Mouse (Mus musculus) spleen, postnatal 36 days (tissue): ENCODE measurements at regions not wholly inside any gene's neighbourhood (a gene's known extent, or its start where the extent isn't known, plus 50 kb on each side); places are given as distances from the start of the nearest gene placed in this dataset.

ENCODE experiments used
- DNase-seq, 2 experiments: peaks; one replicate each; pipeline ENCODE4 v3.0.0; 2022; ENCODE audit warnings: low spot score in 2 of 2, mixed read lengths in 1 of 2

GRCm38 (mm10) chr13:59393231-59393938, 191.6 kb downstream of the Agtpbp1 start:
- no peak for DNase-seq

DNA sequence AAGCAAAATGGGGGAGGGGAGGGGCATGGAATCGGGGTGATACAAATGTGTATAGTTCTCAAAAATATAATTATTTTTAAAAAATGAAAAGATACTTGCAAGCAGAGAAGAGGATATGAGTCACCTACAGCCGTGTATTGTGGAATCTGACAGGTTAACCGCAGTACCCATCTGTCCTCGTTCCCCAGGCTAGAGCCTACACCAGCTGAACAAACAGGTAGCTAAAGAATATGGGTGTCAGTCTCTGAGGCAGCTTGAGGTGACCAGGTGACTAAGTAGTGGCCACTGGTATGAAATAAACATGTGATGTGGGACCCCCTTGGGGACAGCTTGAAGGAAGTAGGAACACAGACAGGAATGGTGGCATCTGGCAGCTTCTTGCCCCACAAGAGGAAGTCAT, 192.2 kb downstream of the Agtpbp1 start:
- DNase-seq, result no peak

DNA sequence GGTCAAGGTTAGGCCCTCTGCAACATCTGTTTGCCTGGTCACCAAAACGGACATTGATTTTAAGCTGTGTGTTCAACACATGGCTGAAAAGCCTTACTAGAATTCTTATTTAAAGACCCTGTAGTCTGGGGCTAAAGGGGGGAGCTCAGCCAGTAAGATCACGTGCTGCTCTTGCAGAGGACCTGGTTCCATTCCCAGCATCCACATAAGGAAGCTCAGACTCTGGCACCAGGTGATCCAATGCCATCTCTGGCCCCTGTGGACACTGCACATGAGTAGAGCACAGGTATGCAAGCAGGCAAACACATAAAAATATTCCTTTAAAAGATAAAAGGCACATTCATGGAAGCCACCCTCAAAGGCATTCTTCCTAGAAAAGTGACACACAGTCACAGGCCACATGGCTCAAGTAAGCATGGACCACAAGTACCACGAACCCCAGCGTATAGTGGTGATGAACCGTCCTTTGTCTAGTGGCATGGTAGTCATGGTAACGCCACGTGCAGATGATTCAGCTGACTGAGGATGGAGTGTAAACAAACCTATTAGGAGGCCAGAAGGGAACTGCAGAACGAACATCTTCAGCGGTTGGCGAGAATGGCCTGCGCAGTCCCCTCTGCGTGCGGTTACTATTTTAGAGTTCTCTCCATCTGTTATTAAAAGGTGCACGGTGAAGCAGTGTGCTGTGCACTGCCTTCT, 197.3 kb downstream of the Agtpbp1 start:
- no peak for DNase-seq

- no peak for DNase-seq
Measured at GRCm38 (mm10) chr13:59386935-59387540, 198.0 kb downstream of the Agtpbp1 start.

- DNase-seq, result no peak
Measured at GRCm38 (mm10) chr13:59385824-59386223, 199.2 kb downstream of the Agtpbp1 start.

DNA sequence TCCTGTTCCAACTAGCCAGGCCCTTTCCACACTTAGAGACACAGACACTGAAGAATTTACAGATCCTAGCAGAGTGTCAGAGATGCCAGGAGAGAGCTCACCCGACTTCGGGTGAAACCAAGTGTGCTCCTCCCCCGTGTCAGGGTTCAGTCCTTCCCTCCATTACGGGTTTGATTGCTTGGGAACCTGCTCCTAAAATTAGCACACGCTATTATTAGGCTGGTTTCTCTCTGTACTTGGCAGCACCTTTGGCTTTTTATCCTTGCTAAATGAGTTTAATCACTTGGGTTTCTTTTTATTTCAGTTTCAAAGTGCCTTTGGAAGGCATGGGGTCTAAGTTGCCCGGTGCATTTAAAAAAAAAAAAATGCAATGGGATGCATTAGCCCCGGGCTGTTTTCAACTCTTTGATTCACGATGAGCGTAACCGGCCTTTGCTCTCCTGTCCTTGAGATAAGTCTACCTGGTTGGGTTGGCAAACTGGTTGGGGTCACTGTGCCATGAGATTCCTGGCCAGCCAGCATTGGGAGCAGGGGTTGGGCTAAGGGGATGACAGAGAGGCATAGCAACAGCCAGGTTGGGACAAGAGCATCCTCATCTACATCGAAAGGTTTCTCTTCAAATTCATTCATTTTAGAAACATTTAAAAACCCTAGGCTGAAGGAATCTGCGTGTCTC, 214.7 kb downstream of the Agtpbp1 start:
- no peak for DNase-seq

- DNase-seq, result no peak
Measured at GRCm38 (mm10) chr13:59368550-59369449, 216.2 kb downstream of the Agtpbp1 start.

GRCm38 (mm10) chr13:59365460-59365859, 219.6 kb downstream of the Agtpbp1 start:
- DNase-seq, result peak; percentile 2 to 7

GRCm38 (mm10) chr13:59363428-59363827, 221.6 kb downstream of the Agtpbp1 start:
- no peak for DNase-seq

DNA sequence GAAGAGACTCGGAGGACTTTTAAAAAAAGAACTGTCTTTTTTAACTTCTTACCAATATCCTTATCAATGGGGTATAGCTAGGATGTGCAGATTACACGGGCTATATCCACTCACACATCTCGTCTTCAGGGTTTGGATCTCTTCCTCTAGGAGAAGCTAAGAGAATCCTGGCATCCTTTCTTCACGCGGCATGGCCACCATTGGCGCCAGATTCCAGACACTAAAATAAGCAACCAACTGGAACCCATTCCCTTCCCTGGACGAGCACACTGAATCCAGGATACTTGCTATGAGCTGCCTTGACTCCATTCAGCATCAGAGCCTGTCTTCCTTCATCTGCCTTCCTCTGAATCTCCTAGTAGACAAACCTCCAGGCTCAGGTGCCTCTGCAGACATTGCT, 223.7 kb downstream of the Agtpbp1 start:
- no peak for DNase-seq

DNA sequence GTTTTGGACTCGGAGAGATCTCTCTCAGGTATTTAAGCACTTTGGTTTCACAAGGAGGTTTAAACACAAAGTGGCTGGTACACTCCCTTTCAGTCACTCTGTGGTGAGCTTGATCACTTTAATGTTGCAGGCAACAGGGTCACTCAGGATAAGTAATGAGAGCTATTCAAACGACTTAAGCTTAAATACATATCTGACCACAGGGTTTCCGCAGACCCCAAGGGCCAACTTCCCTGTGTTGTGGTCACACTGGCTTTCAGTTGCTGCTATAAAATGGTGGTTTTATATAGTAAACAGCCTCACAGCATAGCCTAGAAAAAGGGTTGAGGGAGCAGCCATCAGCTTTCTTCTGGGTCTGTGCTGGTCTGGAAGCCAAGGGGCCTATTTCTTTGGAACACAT, 225.0 kb downstream of the Agtpbp1 start:
- DNase-seq, result no peak

DNA sequence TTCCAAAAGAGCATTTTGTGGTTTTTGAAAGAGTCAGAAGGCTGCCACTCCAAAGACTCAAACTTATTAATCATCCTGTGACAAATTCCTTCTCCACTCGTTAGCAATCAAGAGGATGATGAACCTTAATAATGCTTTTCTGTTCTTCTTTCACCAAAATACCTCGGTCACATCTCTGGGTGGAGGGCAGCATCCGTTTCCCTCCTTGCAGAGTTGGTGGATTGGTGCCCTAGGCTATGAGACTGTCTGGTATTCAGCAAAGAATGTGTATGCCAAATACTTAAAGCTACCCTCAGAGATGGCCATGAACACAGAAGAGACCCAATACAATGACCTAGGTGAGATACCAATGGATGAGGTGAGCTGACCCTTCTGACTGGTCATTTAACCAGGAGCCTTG, 226.6 kb downstream of the Agtpbp1 start:
- no peak for DNase-seq

DNA sequence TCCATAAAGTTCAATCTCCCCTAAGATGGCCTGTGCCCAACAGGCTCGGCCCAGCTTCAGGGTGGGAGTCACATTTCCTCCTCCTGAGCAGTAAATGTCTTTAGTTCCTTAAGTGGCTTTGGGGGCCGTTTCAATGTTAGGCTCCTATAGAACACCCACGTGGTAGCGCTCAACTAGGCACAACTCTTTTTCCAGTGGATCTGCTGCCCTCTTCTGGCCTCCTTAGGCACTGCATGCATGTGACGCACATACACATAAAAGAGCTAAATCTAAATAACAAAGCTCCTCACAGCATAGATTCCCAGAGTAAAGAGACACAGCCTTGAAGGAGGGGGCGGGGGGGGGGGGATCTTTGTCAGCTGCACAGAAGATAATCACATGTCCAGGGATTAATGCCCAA, 233.6 kb downstream of the Agtpbp1 start:
- DNase-seq, result no peak

DNA sequence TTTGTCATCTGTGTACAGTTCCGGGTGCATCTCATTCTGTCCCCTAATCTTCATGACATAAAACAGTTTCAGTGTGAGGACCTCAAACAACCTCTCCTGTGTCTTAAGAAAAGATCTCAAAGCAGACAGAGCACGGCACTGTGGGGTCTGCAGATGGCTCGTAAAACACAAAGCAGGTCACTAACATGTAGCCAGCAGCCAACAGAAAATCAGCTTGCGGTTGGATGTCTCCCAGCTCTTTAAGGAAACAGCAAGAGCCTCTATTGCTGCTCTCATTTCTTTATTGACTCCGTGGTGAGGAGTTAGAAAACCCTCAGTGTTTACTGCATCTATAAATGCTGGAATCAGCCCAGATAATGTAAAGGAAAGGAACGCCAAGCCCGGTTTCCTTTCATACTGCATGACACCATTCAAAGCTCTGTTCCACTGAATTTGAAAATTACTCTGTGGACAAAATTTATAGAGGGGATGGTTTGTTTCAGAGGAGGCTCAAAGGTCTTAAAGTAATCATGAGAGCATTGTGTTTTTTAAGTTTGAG, 234.3 kb downstream of the Agtpbp1 start:
- no peak for DNase-seq

DNA sequence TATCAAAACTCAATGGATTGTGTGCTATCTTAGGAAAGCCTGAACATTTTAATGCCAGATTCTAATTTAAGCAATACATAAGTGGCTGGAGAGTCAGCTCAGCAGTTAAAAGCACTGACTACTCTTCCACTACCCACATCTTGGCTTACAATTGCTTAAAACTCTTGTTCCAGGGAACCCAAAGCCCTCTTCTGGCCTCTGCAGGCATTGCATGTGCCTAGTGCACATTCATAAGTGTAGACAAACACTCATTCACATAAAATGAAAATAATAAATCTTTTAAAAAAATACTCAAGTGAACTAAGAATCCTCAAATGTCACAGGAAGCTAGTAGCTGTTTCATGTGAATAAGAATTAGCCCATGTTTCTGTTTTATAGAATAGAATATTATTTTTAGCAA, 236.5 kb downstream of the Agtpbp1 start:
- DNase-seq, result no peak

DNA sequence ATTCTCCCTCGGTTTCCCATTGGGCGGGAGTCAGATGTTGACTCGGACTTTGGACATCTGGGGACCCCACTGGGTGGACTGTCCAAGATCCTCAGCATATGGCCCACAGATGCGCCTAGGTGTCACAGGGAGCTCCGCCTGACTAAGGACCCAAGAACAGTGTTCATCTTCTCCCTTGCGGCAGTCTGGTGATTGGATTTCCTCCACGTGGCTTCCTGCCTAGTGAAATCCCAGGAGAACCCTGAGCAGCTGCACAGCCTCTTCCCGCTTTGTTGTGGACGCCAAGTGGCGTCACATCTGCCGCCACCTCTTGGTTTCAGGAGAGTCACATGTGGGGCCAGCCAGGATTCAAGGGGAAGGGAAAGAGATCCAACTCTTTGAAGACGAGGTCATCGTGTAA, 243.2 kb downstream of the Agtpbp1 start:
- DNase-seq, result no peak

GRCm38 (mm10) chr13:59338436-59338835, 246.6 kb downstream of the Agtpbp1 start:
- no peak for DNase-seq

DNA sequence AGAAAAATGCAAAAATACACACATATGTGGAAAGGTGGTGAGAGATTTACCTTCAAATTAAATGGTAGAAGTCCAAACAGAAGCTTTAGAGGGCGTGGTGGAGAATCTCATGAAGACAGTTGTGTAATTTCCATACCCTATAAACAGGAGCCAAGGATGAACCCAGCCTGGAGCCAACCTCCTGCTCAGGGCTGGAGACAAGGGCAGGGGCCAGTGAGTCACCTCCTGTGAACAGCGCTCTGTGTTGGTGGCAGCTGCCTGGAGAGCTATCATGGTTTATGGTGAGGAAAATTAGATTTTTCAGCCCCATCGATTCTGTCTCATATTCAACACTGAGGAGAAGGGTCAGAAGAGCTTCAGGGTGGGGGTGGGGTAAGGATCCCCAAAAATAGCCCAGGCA, 261.1 kb downstream of the Agtpbp1 start:
- DNase-seq, result no peak

GRCm38 (mm10) chr13:59323441-59323840, 261.6 kb downstream of the Agtpbp1 start:
- DNase-seq, result no peak

- DNase-seq, result no peak
Measured at GRCm38 (mm10) chr13:59320261-59320660, 264.8 kb downstream of the Agtpbp1 start.

GRCm38 (mm10) chr13:59317458-59318005, 267.5 kb downstream of the Agtpbp1 start:
- no peak for DNase-seq
